Mouse (Mus musculus): ENCODE data around the gene Fry.

Gene Fry

GRCm38 (mm10) chr5:150186676-150187075 is 68.2 kb downstream of the Fry start:
- ChIA-PET POLR2A (no interaction called here), CTCF (interaction anchor here in 1 of 4 experiments (0.7 kb wide), 1 partner anchor 41 kb away, joined by 3 read pairs; no protein-coding TSS in a partner anchor)

GRCm38 (mm10) chr5:150188031-150188430 is 69.6 kb downstream of the Fry start:
- POLR2A ChIA-PET = interaction anchor here in 1 of 4 experiments (0.6 kb wide), 1 partner anchor 240 kb away, joined by 3 read pairs; no protein-coding TSS in a partner anchor
- CTCF ChIA-PET = interaction anchor here in 1 of 4 experiments (1.2 kb wide), 1 partner anchor 69 kb away, joined by 5 read pairs; the partner anchor contains the start of gene Fry

- ChIA-PET POLR2A (interaction anchor here in 2 of 4 experiments (1.0 to 1.3 kb wide), 2 partner anchors 8 to 19 kb away, joined by 3 read pairs; no protein-coding TSS in a partner anchor), CTCF (interaction anchor here in 1 of 4 experiments (0.5 to 1.0 kb wide), 2 partner anchors 30 to 1220 kb away, joined by 3 read pairs; no protein-coding TSS in a partner anchor)
Observed at GRCm38 (mm10) chr5:150190454-150191358, 72.3 kb downstream of the Fry start.

- POLR2A ChIA-PET = interaction anchor here in 3 of 4 experiments (0.7 to 2.5 kb wide), 25 partner anchors 9 to 1173 kb away, joined by 3 to 11 read pairs (median 3); partner anchors contain the start of genes Brca2 (in 1 of the 3), Fry (in 1 of the 3) and N4bp2l2 (in 1 of the 3)
- CTCF ChIA-PET = interaction anchor here (0.6 to 2.3 kb wide), 12 partner anchors 9 to 1451 kb away, joined by 3 to 14 read pairs (median 4); no protein-coding TSS in a partner anchor
Observed at GRCm38 (mm10) chr5:150195514-150196210, 77.2 kb downstream of the Fry start.

GRCm38 (mm10) chr5:150196211-150196585 is 77.8 kb downstream of the Fry start:
- CTCF ChIA-PET = interaction anchor here (0.6 to 2.3 kb wide), 15 partner anchors 9 to 1451 kb away, joined by 3 to 14 read pairs (median 5); no protein-coding TSS in a partner anchor

GRCm38 (mm10) chr5:150196881-150197311 is 78.5 kb downstream of the Fry start:
- POLR2A ChIA-PET = interaction anchor here (0.6 to 2.5 kb wide), 21 partner anchors 9 to 543 kb away, joined by 3 to 11 read pairs (median 4); partner anchors contain the start of genes Brca2 (in 1 of the 4) and N4bp2l2 (in 1 of the 4)
- CTCF ChIA-PET = interaction anchor here (0.6 to 2.3 kb wide), 13 partner anchors 14 to 500 kb away, joined by 3 to 14 read pairs (median 5); no protein-coding TSS in a partner anchor

More at GRCm38 (mm10) chr5:150196211-150196585, 77.8 kb downstream of the Fry start:
- POLR2A ChIA-PET = interaction anchor here in 3 of 4 experiments (0.5 to 2.5 kb wide), 31 partner anchors 9 to 1172 kb away, joined by 3 to 11 read pairs (median 4); partner anchors contain the start of genes Brca2 (in 1 of the 3), Fry (in 1 of the 3) and N4bp2l2 (in 1 of the 3)

GRCm38 (mm10) chr5:150206749-150207148 is 88.3 kb downstream of the Fry start:
- ChIA-PET CTCF (interaction anchor here (0.6 to 1.9 kb wide), 7 partner anchors 9 to 89 kb away, joined by 3 to 14 read pairs (median 5); no protein-coding TSS in a partner anchor), POLR2A (interaction anchor here in 2 of 4 experiments (0.6 to 2.2 kb wide), 4 partner anchors 9 to 418 kb away, joined by 3 to 6 read pairs (median 4); no protein-coding TSS in a partner anchor)

- ChIA-PET POLR2A (interaction anchor here in 3 of 4 experiments (0.6 to 1.4 kb wide), 5 partner anchors 10 to 418 kb away, joined by 3 to 6 read pairs (median 3); no protein-coding TSS in a partner anchor), CTCF (interaction anchor here (0.6 to 1.9 kb wide), 8 partner anchors 10 to 88 kb away, joined by 3 to 14 read pairs (median 4); no protein-coding TSS in a partner anchor)
Observed at GRCm38 (mm10) chr5:150207596-150207995, 89.2 kb downstream of the Fry start.

- ChIA-PET POLR2A (interaction anchor here in 3 of 4 experiments (0.6 to 1.4 kb wide), 5 partner anchors 10 to 168 kb away, joined by 3 to 6 read pairs (median 3); no protein-coding TSS in a partner anchor), CTCF (interaction anchor here in 3 of 4 experiments (0.9 to 1.9 kb wide), 5 partner anchors 12 to 74 kb away, joined by 3 to 8 read pairs (median 4); no protein-coding TSS in a partner anchor)
Observed at GRCm38 (mm10) chr5:150208009-150208408, 89.6 kb downstream of the Fry start.

GRCm38 (mm10) chr5:150214081-150214480 is 95.6 kb downstream of the Fry start:
- POLR2A ChIA-PET = interaction anchor here in 1 of 4 experiments (2.9 kb wide), 1 partner anchor 18 kb away, joined by 11 read pairs; no protein-coding TSS in a partner anchor
- CTCF ChIA-PET = interaction anchor here in 3 of 4 experiments (0.6 to 1.1 kb wide), 3 partner anchors 22 to 227 kb away, joined by 3 to 5 read pairs (median 3); no protein-coding TSS in a partner anchor

GRCm38 (mm10) chr5:150216066-150216465 is 97.6 kb downstream of the Fry start:
- ChIA-PET CTCF (interaction anchor here in 1 of 4 experiments (0.5 kb wide), 1 partner anchor 434 kb away, joined by 4 read pairs; no protein-coding TSS in a partner anchor), POLR2A (no interaction called here)

- ChIA-PET POLR2A (interaction anchor here in 1 of 4 experiments (0.8 kb wide), 1 partner anchor 70 kb away, joined by 5 read pairs; no protein-coding TSS in a partner anchor), CTCF (interaction anchor here in 2 of 4 experiments (1.1 to 2.5 kb wide), 13 partner anchors 9 to 264 kb away, joined by 3 to 28 read pairs (median 6); partner anchors contain the start of gene Fry (in 1 of the 2))
Observed at GRCm38 (mm10) chr5:150219457-150219856, 101.0 kb downstream of the Fry start.

GRCm38 (mm10) chr5:150220333-150220732 is 101.9 kb downstream of the Fry start:
- CTCF ChIA-PET = interaction anchor here (0.5 to 2.5 kb wide), 74 partner anchors 9 to 567 kb away, joined by 3 to 28 read pairs (median 4); partner anchors contain the start of genes Fry (in 2 of the 4) and N4bp2l2 (in 1 of the 4)
- POLR2A ChIA-PET = interaction anchor here (0.5 to 1.7 kb wide), 11 partner anchors 10 to 583 kb away, joined by 3 to 10 read pairs (median 3); no protein-coding TSS in a partner anchor

GRCm38 (mm10) chr5:150221806-150222205 is 103.4 kb downstream of the Fry start:
- ChIA-PET POLR2A (interaction anchor here in 1 of 4 experiments (1.7 kb wide), 1 partner anchor 26 kb away, joined by 5 read pairs; no protein-coding TSS in a partner anchor), CTCF (interaction anchor here in 2 of 4 experiments (0.6 to 2.5 kb wide), 6 partner anchors 9 to 1726 kb away, joined by 3 to 28 read pairs (median 4); no protein-coding TSS in a partner anchor)

- CTCF ChIA-PET = interaction anchor here in 2 of 4 experiments (0.5 to 2.0 kb wide), 4 partner anchors 9 to 137 kb away, joined by 3 to 6 read pairs (median 4); no protein-coding TSS in a partner anchor
- POLR2A ChIA-PET = interaction anchor here in 2 of 4 experiments (1.1 to 1.6 kb wide), 2 partner anchors 10 to 27 kb away, joined by 3 to 4 read pairs; no protein-coding TSS in a partner anchor
Observed at GRCm38 (mm10) chr5:150223546-150224239, 105.2 kb downstream of the Fry start.

GRCm38 (mm10) chr5:150229086-150229485 is 110.6 kb downstream of the Fry start:
- CTCF ChIA-PET = interaction anchor here (0.6 to 3.9 kb wide), 4 partner anchors 9 to 934 kb away, joined by 3 to 28 read pairs (median 9); no protein-coding TSS in a partner anchor
- POLR2A ChIA-PET = no interaction called here

Measured in embryonic stem cell, embryonic (primary cell).